Mouse (Mus musculus) T-helper 2 cell (primary cell): ENCODE results near the gene Hmbs.

Source experiments
- in situ Hi-C: fragments of 300-600 bp; cut with MboI, MseI; formaldehyde crosslinking; loops from one replicate; pipeline ENCODE4 v1.15.1; 2025; ENCODE audit warnings: high pct_unique_total_duplicates

Gene Hmbs

GRCm38 (mm10) chr9:44345570-44346433, 1.8 kb upstream of the Hmbs start:
- in situ Hi-C loops: no loop called here

- in situ Hi-C loops: loop anchor here (5.0 kb wide), 1 partner anchor 54 kb away; the partner anchor contains the start of gene Slc37a4
These were observed 738 bp downstream of the Hmbs start for GRCm38 (mm10) chr9:44343290-44343689.

- in situ Hi-C loops: loop anchor here (5.0 kb wide), 1 partner anchor 55 kb away; the partner anchor contains the start of gene Slc37a4
These were observed 1.4 kb downstream of the Hmbs start for GRCm38 (mm10) chr9:44342605-44343004.

- in situ Hi-C loops: loop anchor here (5.0 kb wide), 1 partner anchor 55 kb away; the partner anchor contains the start of gene Slc37a4
These were observed 1.9 kb downstream of the Hmbs start for GRCm38 (mm10) chr9:44342173-44342572.

- in situ Hi-C loops: loop anchor here (5.0 kb wide), 1 partner anchor 56 kb away; the partner anchor contains the start of gene Slc37a4
These were observed 2.5 kb downstream of the Hmbs start for GRCm38 (mm10) chr9:44341487-44341886.

- in situ Hi-C loops: loop anchor here (10.0 kb wide), 1 partner anchor 1646 kb away; no protein-coding TSS in a partner anchor
These were observed 5.5 kb downstream of the Hmbs start for GRCm38 (mm10) chr9:44338574-44338973.

GRCm38 (mm10) chr9:44337436-44338169, 6.4 kb downstream of the Hmbs start:
- in situ Hi-C loops: loop anchor here (10.0 kb wide), 1 partner anchor 1647 kb away; no protein-coding TSS in a partner anchor

GRCm38 (mm10) chr9:44336964-44337363, 7.1 kb downstream of the Hmbs start:
- in situ Hi-C loops: loop anchor here (10.0 kb wide), 1 partner anchor 1648 kb away; no protein-coding TSS in a partner anchor

GRCm38 (mm10) chr9:44336513-44336912, 7.5 kb downstream of the Hmbs start:
- in situ Hi-C loops: loop anchor here (10.0 kb wide), 1 partner anchor 1648 kb away; no protein-coding TSS in a partner anchor

- in situ Hi-C loops: loop anchor here (10.0 kb wide), 1 partner anchor 1649 kb away; no protein-coding TSS in a partner anchor
These were observed 8.0 kb downstream of the Hmbs start for GRCm38 (mm10) chr9:44336093-44336406.

- in situ Hi-C loops: loop anchor here (10.0 kb wide), 1 partner anchor 1649 kb away; no protein-coding TSS in a partner anchor
These were observed 8.5 kb downstream of the Hmbs start for GRCm38 (mm10) chr9:44335331-44336092.

- in situ Hi-C loops: loop anchor here (10.0 kb wide), 1 partner anchor 1650 kb away; no protein-coding TSS in a partner anchor
These were observed 9.4 kb downstream of the Hmbs start, which contains the start of gene H2afx for GRCm38 (mm10) chr9:44334396-44335330. Gene H2afx (plus strand): TSS chr9:44334694.

GRCm38 (mm10) chr9:44332918-44333638, 10.9 kb downstream of the Hmbs start:
- in situ Hi-C loops: loop anchor here (10.0 kb wide), 1 partner anchor 1652 kb away; no protein-coding TSS in a partner anchor

- in situ Hi-C loops: loop anchor here (10.0 kb wide), 1 partner anchor 1654 kb away; no protein-coding TSS in a partner anchor
These were observed 13.3 kb downstream of the Hmbs start for GRCm38 (mm10) chr9:44330736-44331135.

- in situ Hi-C loops: no loop called here
These were observed 16.1 kb downstream of the Hmbs start for GRCm38 (mm10) chr9:44327926-44328325.

- in situ Hi-C loops: no loop called here
These were observed 16.8 kb downstream of the Hmbs start for GRCm38 (mm10) chr9:44327064-44327711.

GRCm38 (mm10) chr9:44326371-44327063, 17.5 kb downstream of the Hmbs start:
- in situ Hi-C loops: no loop called here

- in situ Hi-C loops: no loop called here
These were observed 18.2 kb downstream of the Hmbs start, which contains the start of gene Dpagt1 for GRCm38 (mm10) chr9:44325768-44326370. Gene Dpagt1 (plus strand): TSS chr9:44326019.
